Mouse (Mus musculus) layer of hippocampus, adult 18-20 months (tissue): Measurements from ENCODE around the gene Cdkl5. TPM values are rescaled to one million over a fixed set of nuclear protein-coding genes. Genes with fewer than 3 reads are reported as not detected.

Experiments used
- DNase-seq, 2 experiments: peaks; one replicate each; pipeline ENCODE4 v3.0.0; 2022; ENCODE audit warnings: low spot score in 2 of 2
- total RNA-seq, 2 experiments: library from RNA; stranded (reverse); gene quantifications; 2 replicates each; pipeline ENCODE4 v1.2.3; 2021

The Cdkl5 gene
- total RNA-seq, 2 experiments from 2014 or later: 104 to 108 TPM

DNA sequence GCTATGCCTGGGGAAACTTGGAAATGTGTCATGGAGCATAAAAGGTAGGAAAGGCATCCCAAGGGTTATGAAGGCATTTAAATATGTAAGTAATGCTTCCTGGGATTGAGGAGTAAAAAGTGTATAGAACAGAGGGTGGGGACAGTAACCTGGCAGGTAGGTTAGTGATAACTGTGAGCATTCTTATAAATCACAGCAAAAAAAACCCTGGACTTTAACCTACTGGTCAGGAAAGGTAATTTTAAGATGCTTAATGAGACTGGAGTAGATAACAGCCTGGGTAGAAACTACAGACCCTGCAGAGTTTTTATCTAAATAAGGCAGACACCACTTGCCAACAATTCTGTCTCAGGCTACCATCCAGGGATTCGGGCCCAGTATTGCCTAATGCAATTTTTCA is 245.9 kb downstream of the Cdkl5 start:
- DNase-seq: no peak

DNA sequence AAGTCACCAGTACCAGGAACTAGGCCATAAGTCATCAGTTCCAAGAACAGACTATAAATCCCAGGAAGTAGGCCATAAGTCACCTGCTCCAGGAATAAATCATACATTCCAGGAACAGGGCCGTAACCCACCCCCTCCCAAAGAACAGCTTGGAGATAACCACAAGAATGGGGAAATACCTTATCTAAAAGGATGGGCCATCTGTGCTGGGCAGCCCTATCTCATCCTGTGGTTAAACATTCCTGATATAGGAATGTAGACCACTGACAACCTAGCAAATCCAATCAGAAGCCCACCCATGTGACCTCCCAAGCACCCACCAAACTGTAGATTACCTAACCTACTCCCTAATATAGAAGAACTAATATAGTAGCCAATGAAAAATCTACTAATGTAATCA is 249.1 kb downstream of the Cdkl5 start:
- no peak for DNase-seq

DNA sequence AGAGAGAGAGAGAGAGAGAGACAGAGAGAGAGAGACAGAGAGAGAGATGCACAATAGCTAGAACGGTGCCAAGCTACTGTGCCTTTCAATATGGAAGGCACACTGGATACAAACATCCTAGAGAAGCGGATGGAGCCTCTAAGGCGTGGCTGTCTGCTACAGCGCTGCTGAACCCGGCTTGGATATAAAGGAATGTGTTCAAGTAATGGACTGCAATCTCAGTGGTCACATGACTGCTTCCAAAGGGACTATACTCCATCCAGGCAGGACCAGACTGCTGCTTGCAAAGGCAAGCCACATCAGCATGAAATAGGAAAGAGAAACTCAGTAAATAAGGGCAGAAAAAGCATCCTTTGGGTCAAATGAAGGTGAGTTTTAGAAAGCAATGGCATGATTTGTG is 258.9 kb downstream of the Cdkl5 start, which contains the start of gene Ppef1:
Ppef1 (minus strand) TSS at position 116 of the 400 bp plus-strand sequence.
- no peak for DNase-seq

Other genes with a start within 250 kb of the Cdkl5 start
- gene Rs1, start 226.7 kb downstream of the Cdkl5 start, total RNA-seq: under 1 TPM; 0.05 to 0.30 TPM
- gene Gja6, start 87.7 kb downstream of the Cdkl5 start, total RNA-seq: under 1 TPM; 0.77 to 0.94 TPM
- gene Scml2, start 122.5 kb upstream of the Cdkl5 start, total RNA-seq: 1 to 10 TPM in 1 of 2 experiments, under 1 TPM in 1; 0.72 to 1.2 TPM